Mouse (Mus musculus): ENCODE results near the gene Fbxl16. TPM values are rescaled to one million over a fixed set of nuclear protein-coding genes. Genes with fewer than 3 reads are reported as not detected.
A peak's percentile ranks its signal among the peaks of the same experiment; 100 is the strongest.

Gene Fbxl16
- polyA plus RNA-seq, 1 experiment from 2014 or later, result 40.9 TPM

DNA sequence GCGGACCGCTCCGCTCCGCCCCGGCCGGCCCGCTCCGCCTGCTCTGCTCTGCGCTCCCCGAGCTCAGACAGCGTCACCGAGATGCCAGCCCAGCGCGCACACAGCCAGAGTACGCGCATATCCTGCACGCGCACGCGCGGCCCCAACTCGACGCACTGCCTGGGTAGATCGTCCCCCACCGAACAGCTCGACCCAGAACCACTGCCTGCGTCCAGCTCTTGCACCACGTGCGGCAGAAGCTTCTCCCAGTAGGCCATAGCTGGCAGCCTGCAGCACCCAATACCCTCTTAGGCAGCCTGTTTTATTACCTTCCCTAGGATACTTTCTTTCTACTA, 28.2 kb downstream of the Fbxl16 start, which contains the start of gene Rhbdl1:
TSS of gene Rhbdl1 (minus strand) at position 220 of the 335 bp plus-strand sequence.
- Histone ChIP-seq H3K4me1 (peaks cover 60% of the 10 kb centered on the region), H3K9ac (replicated peaks) (peak within 1 kb of the TSS; percentile 92), H3K4me2 (peak within 1 kb of the TSS; percentile 98), H3K27ac (replicated peaks) (peak within 1 kb of the TSS; percentile 88), H3K27me3 (replicated peaks) (no peaks in the 10 kb centered on the region), H3K4me3 (replicated peaks) (peak within 1 kb of the TSS; percentile 58), H3K36me3 (peaks cover 46% of the 10 kb centered on the region), H3K9me3 (replicated peaks) (no peaks in the 10 kb centered on the region)
- WGBS, result under 1% methylated on average over 29 of the region's 29 CpGs
- peak; percentile 48 for ATAC-seq (ENCODE audit: low FRiP score)

- peak overlapping the region; percentile 58 for H3K4me3 ChIP-seq (replicated peaks)
These were observed 28.6 kb downstream of the Fbxl16 start for GRCm38 (mm10) chr17:25837533-25837932.

DNA sequence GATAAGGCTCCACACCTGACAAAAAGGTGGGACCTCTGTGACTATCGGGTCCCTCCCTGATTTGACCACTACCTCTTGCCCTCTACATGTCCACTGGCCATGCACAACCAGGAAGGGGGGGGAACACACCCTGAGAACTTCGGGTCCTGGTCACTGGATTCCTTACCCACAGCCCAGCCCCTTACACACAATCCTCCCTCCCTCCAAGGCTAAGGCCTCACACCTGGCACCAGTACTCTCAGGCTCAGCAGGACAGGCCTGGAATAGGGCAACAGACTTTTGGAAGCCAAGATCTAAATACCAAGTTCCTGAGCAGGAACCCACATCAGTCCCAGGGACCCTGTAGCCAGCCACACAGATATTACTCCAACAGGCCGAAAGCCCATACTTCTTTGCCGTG, 30.0 kb downstream of the Fbxl16 start:
- Histone ChIP-seq H3K9ac (replicated peaks) (no peak overlapping the region), H3K36me3 (peaks cover 53% of the 10 kb centered on the region), H3K9me3 (replicated peaks) (no peaks in the 10 kb centered on the region), H3K27ac (replicated peaks) (no peak overlapping the region), H3K4me1 (peaks cover 63% of the 10 kb centered on the region), H3K27me3 (replicated peaks) (no peaks in the 10 kb centered on the region), H3K4me2 (no peak overlapping the region), H3K4me3 (replicated peaks) (no peak overlapping the region)
- no peak for ATAC-seq (ENCODE audit: low FRiP score)
- 90% methylated on average over 4 of the region's 4 CpGs for WGBS

More at GRCm38 (mm10) chr17:25837533-25837932, 28.6 kb downstream of the Fbxl16 start:
- Histone ChIP-seq H3K9me3 (replicated peaks) (no peaks in the 10 kb centered on the region), H3K4me2 (peak overlapping the region; percentile 98), H3K9ac (replicated peaks) (peak overlapping the region; percentile 92), H3K36me3 (peaks cover 50% of the 10 kb centered on the region), H3K27ac (replicated peaks) (peak overlapping the region; percentile 88), H3K27me3 (replicated peaks) (no peaks in the 10 kb centered on the region), H3K4me1 (peaks cover 58% of the 10 kb centered on the region)
- WGBS, result 17% methylated on average over 3 of the region's 3 CpGs
- no peak for ATAC-seq (ENCODE audit: low FRiP score)

- Histone ChIP-seq H3K4me1 (peaks cover 58% of the 10 kb centered on the region), H3K9me3 (replicated peaks) (no peaks in the 10 kb centered on the region), H3K4me3 (replicated peaks) (no peak overlapping the region), H3K27ac (replicated peaks) (no peak overlapping the region), H3K9ac (replicated peaks) (no peak overlapping the region), H3K36me3 (peaks cover 53% of the 10 kb centered on the region), H3K27me3 (replicated peaks) (no peaks in the 10 kb centered on the region), H3K4me2 (no peak overlapping the region)
- no peak for ATAC-seq (ENCODE audit: low FRiP score)
- WGBS, result 82% methylated on average over 14 of the region's 14 CpGs
These were observed 30.8 kb downstream of the Fbxl16 start for GRCm38 (mm10) chr17:25839455-25840235.

- Histone ChIP-seq H3K9ac (replicated peaks) (no peak overlapping the region), H3K27me3 (replicated peaks) (no peaks in the 10 kb centered on the region), H3K4me3 (replicated peaks) (no peak overlapping the region), H3K9me3 (replicated peaks) (no peaks in the 10 kb centered on the region), H3K4me2 (no peak overlapping the region), H3K4me1 (peaks cover 55% of the 10 kb centered on the region), H3K36me3 (peaks cover 48% of the 10 kb centered on the region), H3K27ac (replicated peaks) (no peak overlapping the region)
- no peak for ATAC-seq (ENCODE audit: low FRiP score)
- WGBS, result 95% methylated on average over 6 of the region's 6 CpGs
These were observed 31.6 kb downstream of the Fbxl16 start for GRCm38 (mm10) chr17:25840519-25840918.

- Histone ChIP-seq H3K36me3 (peaks cover 44% of the 10 kb centered on the region), H3K9me3 (replicated peaks) (no peaks in the 10 kb centered on the region), H3K4me1 (peaks cover 47% of the 10 kb centered on the region), H3K9ac (replicated peaks) (no peak within 1 kb of the TSS), H3K4me2 (no peak within 1 kb of the TSS), H3K27me3 (replicated peaks) (no peaks in the 10 kb centered on the region), H3K27ac (replicated peaks) (no peak within 1 kb of the TSS), H3K4me3 (replicated peaks) (no peak within 1 kb of the TSS)
- WGBS, result 96% methylated on average over 22 of the region's 22 CpGs
- ATAC-seq (ENCODE audit: low FRiP score), result no peak
These were observed 32.4 kb downstream of the Fbxl16 start, which contains the start of gene Gm20683 for GRCm38 (mm10) chr17:25841117-25841880. Gene Gm20683 (minus strand): TSS chr17:25841763.

- H3K9me3 ChIP-seq (replicated peaks), result no peaks in the 10 kb centered on the region
- H3K9ac ChIP-seq (replicated peaks), result no peak overlapping the region
- no peak overlapping the region for H3K27ac ChIP-seq (replicated peaks)
- no peak overlapping the region for H3K4me2 ChIP-seq
- peaks cover 35% of the 10 kb centered on the region for H3K4me1 ChIP-seq
- H3K36me3 ChIP-seq, result peaks cover 44% of the 10 kb centered on the region
- no peak overlapping the region for H3K4me3 ChIP-seq (replicated peaks)
- no peaks in the 10 kb centered on the region for H3K27me3 ChIP-seq (replicated peaks)
- WGBS, result 74% methylated on average over 3 of the region's 3 CpGs
- no peak for ATAC-seq (ENCODE audit: low FRiP score)
These were observed 33.6 kb downstream of the Fbxl16 start for GRCm38 (mm10) chr17:25842509-25842908.

DNA sequence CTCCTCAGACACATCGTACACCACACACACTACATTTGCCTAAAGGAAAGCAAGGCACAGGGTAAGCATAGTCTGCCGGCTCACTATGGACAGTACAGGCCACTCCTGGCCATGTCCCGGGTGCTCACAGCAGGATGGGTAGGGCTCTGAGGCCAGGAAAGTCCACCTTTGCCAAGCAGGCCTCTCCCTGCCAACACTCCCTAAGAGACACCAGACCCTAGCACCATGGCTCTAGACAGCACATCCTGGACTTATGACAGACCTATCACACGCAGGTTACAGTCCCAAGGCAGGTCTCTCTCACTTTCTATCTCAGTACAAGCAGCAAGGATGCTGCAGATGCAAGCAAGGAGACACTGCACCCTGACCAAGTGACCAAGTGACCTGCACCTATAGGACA, 34.2 kb downstream of the Fbxl16 start:
- WGBS, result 92% methylated on average over 4 of the region's 4 CpGs
- Histone ChIP-seq H3K36me3 (peaks cover 43% of the 10 kb centered on the region), H3K27ac (replicated peaks) (no peak overlapping the region), H3K9me3 (replicated peaks) (no peaks in the 10 kb centered on the region), H3K27me3 (replicated peaks) (no peaks in the 10 kb centered on the region), H3K4me1 (peaks cover 29% of the 10 kb centered on the region), H3K9ac (replicated peaks) (peak overlapping the region; percentile 86; the same call in 1 of the 2 replicates), H3K4me2 (peak overlapping the region; percentile 80), H3K4me3 (replicated peaks) (peak overlapping the region; percentile 81)
- no peak for ATAC-seq (ENCODE audit: low FRiP score)

DNA sequence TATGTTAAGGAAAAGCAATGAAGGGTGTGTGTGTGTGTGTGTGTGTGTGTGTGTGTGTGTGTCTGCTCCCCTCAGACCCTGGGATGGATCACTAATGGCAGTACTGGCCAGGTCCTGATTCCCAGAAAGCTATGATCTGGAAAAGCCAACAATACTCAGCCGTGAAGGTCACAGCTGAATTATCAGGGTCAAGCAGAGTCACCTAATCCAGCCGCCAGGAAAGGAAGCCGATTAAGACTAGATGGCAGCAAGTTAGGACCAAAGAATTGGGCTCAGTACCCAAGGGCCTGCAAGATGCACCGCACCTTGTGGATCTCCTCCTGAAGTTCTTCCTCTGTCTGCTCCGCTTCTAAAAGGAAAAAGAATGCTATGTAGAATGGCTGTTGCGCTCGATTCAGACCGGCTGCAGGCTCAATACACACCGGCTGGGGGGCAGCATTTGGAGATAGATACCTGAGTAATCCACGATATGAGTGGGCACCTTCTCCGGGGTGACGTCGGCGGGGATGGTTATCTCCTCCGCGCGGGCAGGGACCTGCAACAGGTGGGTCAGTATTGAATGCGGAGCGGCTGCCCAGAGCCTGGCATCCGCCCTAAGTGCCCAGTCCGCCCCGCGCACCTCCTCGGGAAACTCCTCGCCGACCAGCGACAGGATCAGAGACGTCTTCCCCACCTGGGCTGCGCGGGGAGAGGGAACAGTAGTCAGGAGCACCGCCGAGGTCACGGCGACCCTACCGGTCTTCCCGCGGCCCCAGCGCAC, 34.9 kb downstream of the Fbxl16 start:
- ATAC-seq (ENCODE audit: low FRiP score), result peak; percentile 9; the same call in 1 of the 2 replicates
- peaks cover 42% of the 10 kb centered on the region for H3K36me3 ChIP-seq

GRCm38 (mm10) chr17:25844396-25844901, 35.6 kb downstream of the Fbxl16 start, which contains the start of gene Rhot2:
Gene Rhot2 (minus strand): TSS chr17:25844851.
- no peaks in the 10 kb centered on the region for H3K9me3 ChIP-seq (replicated peaks)
- peak within 1 kb of the TSS; percentile 80 for H3K4me2 ChIP-seq
- H3K27me3 ChIP-seq (replicated peaks), result no peaks in the 10 kb centered on the region
- H3K36me3 ChIP-seq, result peaks cover 40% of the 10 kb centered on the region
- H3K27ac ChIP-seq (replicated peaks), result peak within 1 kb of the TSS; percentile 79
- H3K4me1 ChIP-seq, result peaks cover 22% of the 10 kb centered on the region
- peak within 1 kb of the TSS; percentile 81 for H3K4me3 ChIP-seq (replicated peaks)
- ATAC-seq (ENCODE audit: low FRiP score), result peak; percentile 92
- H3K9ac ChIP-seq (replicated peaks), result peak within 1 kb of the TSS; percentile 86
- under 1% methylated on average over 21 of the region's 21 CpGs for WGBS

More for the DNA sequence above, 34.9 kb downstream of the Fbxl16 start:
- H3K9ac ChIP-seq (replicated peaks), result peak overlapping the region; percentile 86
- no peaks in the 10 kb centered on the region for H3K9me3 ChIP-seq (replicated peaks)
- H3K27me3 ChIP-seq (replicated peaks), result no peaks in the 10 kb centered on the region
- H3K4me1 ChIP-seq, result peaks cover 24% of the 10 kb centered on the region
- peak overlapping the region; percentile 79 for H3K27ac ChIP-seq (replicated peaks)
- 4% methylated on average over 38 of the region's 38 CpGs for WGBS
- H3K4me3 ChIP-seq (replicated peaks), result peak overlapping the region; percentile 81
- H3K4me2 ChIP-seq, result peak overlapping the region; percentile 80

GRCm38 (mm10) chr17:25860229-25860628, 51.3 kb downstream of the Fbxl16 start:
- Histone ChIP-seq H3K4me2 (peak overlapping the region; percentile 91), H3K4me1 (peaks cover 18% of the 10 kb centered on the region), H3K9ac (replicated peaks) (peak overlapping the region; percentile 92)

More at GRCm38 (mm10) chr17:25860229-25860628, 51.3 kb downstream of the Fbxl16 start:
- no peak for ATAC-seq (ENCODE audit: low FRiP score)
- Histone ChIP-seq H3K27me3 (replicated peaks) (no peaks in the 10 kb centered on the region), H3K4me3 (replicated peaks) (peak overlapping the region; percentile 71), H3K27ac (replicated peaks) (no peak overlapping the region), H3K9me3 (replicated peaks) (no peaks in the 10 kb centered on the region), H3K36me3 (peaks cover 6% of the 10 kb centered on the region; the same call in 1 of the 2 replicates)
- WGBS, result 94% methylated on average over 6 of the region's 6 CpGs

Measured in neural tube, embryonic 15.5 days (tissue).